Mouse (Mus musculus) ES-E14 (cell line): ENCODE data around the gene Plxdc2. TPM values are rescaled to one million over a fixed set of nuclear protein-coding genes. Genes with fewer than 3 reads are reported as not detected.

ENCODE experiments used
- DNase-seq: peaks from one replicate; pipeline ENCODE4 v3.0.0-alpha.2; 2013; ENCODE audit warnings: low read depth, low spot score
- H3K27ac ChIP-seq: 2 replicates; pipeline ENCODE4 v1.5.1; 2012; ENCODE audit warnings: low read depth, mild to moderate bottlenecking, low read length, moderate library complexity, mixed read lengths; ENCODE audit not compliant: poor library complexity, insufficient read depth, severe bottlenecking
- H3K36me3 ChIP-seq: 2 replicates; pipeline ENCODE4 v1.6.1; 2012; ENCODE audit warnings: mild to moderate bottlenecking, low read length, moderate library complexity, mixed read lengths; ENCODE audit not compliant: control insufficient read depth, poor library complexity, insufficient read depth, severe bottlenecking
- H3K4me1 ChIP-seq, 2 experiments: fragments of 150-350 bp in 1 of 2; sonication (generic) in 1 of 2; 2 replicates each; pipeline ENCODE4 v1.6.1; 2012; ENCODE audit warnings: low read length in 2 of 2, mild to moderate bottlenecking in 1 of 2, mixed read lengths in 1 of 2; ENCODE audit not compliant: control insufficient read depth in 2 of 2, insufficient read depth in 2 of 2, poor library complexity in 1 of 2
- H3K4me3 ChIP-seq, 2 experiments: fragments of 150-350 bp in 1 of 2; sonication (generic) in 1 of 2; 2 replicates each; pipeline ENCODE4 v1.5.1; 2012; ENCODE audit warnings: low read length in 2 of 2, low read depth in 1 of 2, mild to moderate bottlenecking in 1 of 2, mixed read lengths in 1 of 2; ENCODE audit not compliant: insufficient read depth in 1 of 2, poor library complexity in 1 of 2, severe bottlenecking in 1 of 2
- H3K9ac ChIP-seq: 2 replicates; pipeline ENCODE4 v1.6.1; 2012; ENCODE audit warnings: low read depth, mild to moderate bottlenecking, low read length, mixed read lengths; ENCODE audit not compliant: poor library complexity, insufficient read depth, severe bottlenecking
- H3K9me3 ChIP-seq: fragments of 150-350 bp; sonication (generic); 2 replicates; pipeline ENCODE4 v1.6.1; 2012; ENCODE audit warnings: low read depth, mild to moderate bottlenecking, low read length; ENCODE audit not compliant: control insufficient read depth, insufficient read depth
- CHD2 ChIP-seq: IDR thresholded peaks from 2 replicates; pipeline ENCODE4 v1.6.1; 2014; ENCODE audit warnings: mild to moderate bottlenecking, low read depth, low read length, inconsistent platforms
- HCFC1 ChIP-seq: IDR thresholded peaks from 2 replicates; pipeline ENCODE4 v1.6.1; 2012; ENCODE audit warnings: low read length, inconsistent platforms, borderline replicate concordance; ENCODE audit not compliant: insufficient read depth
- MAFK ChIP-seq: IDR thresholded peaks from 2 replicates; pipeline ENCODE4 v1.6.1; 2014; ENCODE audit warnings: mild to moderate bottlenecking, low read depth, low read length, inconsistent platforms; ENCODE audit not compliant: insufficient read depth
- ZC3H11A ChIP-seq: IDR thresholded peaks from 2 replicates; pipeline ENCODE4 v1.6.1; 2012; ENCODE audit warnings: low read depth, mild to moderate bottlenecking, inconsistent platforms, low read length, borderline replicate concordance
- ZNF384 ChIP-seq: IDR thresholded peaks from 2 replicates; pipeline ENCODE4 v1.6.1; 2012; ENCODE audit warnings: low read depth, low read length, inconsistent platforms
- in situ Hi-C, 2 experiments: fragments of 600-800 bp; cut with MboI; formaldehyde crosslinking; loops; one replicate each; pipeline ENCODE4 v1.15.1; 2025; ENCODE audit warnings: low sequenced_read_pairs in 2 of 2, inconsistent platforms in 1 of 2; ENCODE audit not compliant: unreplicated experiment in 2 of 2
- total RNA-seq: library from RNA; depleted of rRNA; stranded (reverse); fragments of 300-350 nt; gene quantifications from 2 replicates; pipeline ENCODE4 v1.2.3, GENCODE M21; 2012

Gene Plxdc2
- total RNA-seq, 1 experiment: 11.7 TPM

- in situ Hi-C loops: no loop called here
- no peak overlapping the region for H3K27ac ChIP-seq
- TF ChIP-seq MAFK: no peak
- no peak for TF ChIP-seq HCFC1
- no peak for TF ChIP-seq CHD2
- no peak for TF ChIP-seq ZC3H11A
- TF ChIP-seq ZNF384: no peak
- DNase-seq: no peak
- no peak overlapping the region for H3K9ac ChIP-seq
- H3K36me3 ChIP-seq: no peaks in the 10 kb centered on the region
- no peaks in the 10 kb centered on the region for H3K4me1 ChIP-seq
- no peak overlapping the region for H3K4me3 ChIP-seq
- no peaks in the 10 kb centered on the region for H3K9me3 ChIP-seq
Observed at GRCm38 (mm10) chr2:16578153-16578552, 222.0 kb downstream of the Plxdc2 start.

- H3K4me3 ChIP-seq: no peak overlapping the region
- no peak for TF ChIP-seq ZNF384
- no peak for TF ChIP-seq CHD2
- TF ChIP-seq HCFC1: no peak
- no peak for TF ChIP-seq ZC3H11A
- no peak for TF ChIP-seq MAFK
- in situ Hi-C loops: no loop called here
Observed at GRCm38 (mm10) chr2:16588546-16588945, 232.4 kb downstream of the Plxdc2 start.

GRCm38 (mm10) chr2:16595451-16595850 lies 239.3 kb downstream of the Plxdc2 start:
- Histone ChIP-seq H3K4me3 (no peak overlapping the region), H3K36me3 (no peaks in the 10 kb centered on the region), H3K9ac (no peak overlapping the region), H3K4me1 (no peaks in the 10 kb centered on the region), H3K9me3 (no peaks in the 10 kb centered on the region), H3K27ac (no peak overlapping the region)
- DNase-seq: no peak
- in situ Hi-C loops: no loop called here
- TF ChIP-seq ZNF384 (no peak), MAFK (no peak), CHD2 (no peak), HCFC1 (no peak), ZC3H11A (no peak)

More at GRCm38 (mm10) chr2:16588546-16588945, 232.4 kb downstream of the Plxdc2 start:
- no peaks in the 10 kb centered on the region for H3K4me1 ChIP-seq
- H3K9ac ChIP-seq: no peak overlapping the region
- H3K27ac ChIP-seq: no peak overlapping the region
- H3K36me3 ChIP-seq: no peaks in the 10 kb centered on the region
- DNase-seq: no peak
- H3K9me3 ChIP-seq: peaks cover 2% of the 10 kb centered on the region; the same call in 1 of the 2 replicates

- Histone ChIP-seq H3K9ac (no peak overlapping the region), H3K4me3 (no peak overlapping the region), H3K9me3 (no peaks in the 10 kb centered on the region), H3K4me1 (no peaks in the 10 kb centered on the region), H3K27ac (no peak overlapping the region), H3K36me3 (no peaks in the 10 kb centered on the region)
- in situ Hi-C loops: no loop called here
- no peak for TF ChIP-seq HCFC1
- no peak for TF ChIP-seq CHD2
- TF ChIP-seq ZNF384: no peak
- no peak for TF ChIP-seq MAFK
- TF ChIP-seq ZC3H11A: no peak
- DNase-seq: no peak
Observed at GRCm38 (mm10) chr2:16598231-16598630, 242.1 kb downstream of the Plxdc2 start.

- TF ChIP-seq MAFK (no peak), CHD2 (no peak), ZC3H11A (no peak), ZNF384 (no peak), HCFC1 (no peak)
- in situ Hi-C loops: no loop called here
- no peak for DNase-seq
Observed at GRCm38 (mm10) chr2:16604291-16604690, 248.2 kb downstream of the Plxdc2 start.

More at GRCm38 (mm10) chr2:16604291-16604690, 248.2 kb downstream of the Plxdc2 start:
- no peak overlapping the region for H3K9ac ChIP-seq
- no peaks in the 10 kb centered on the region for H3K36me3 ChIP-seq
- no peaks in the 10 kb centered on the region for H3K4me1 ChIP-seq
- no peaks in the 10 kb centered on the region for H3K9me3 ChIP-seq
- H3K27ac ChIP-seq: no peak overlapping the region
- no peak overlapping the region for H3K4me3 ChIP-seq
